Mouse (Mus musculus): ENCODE results near the gene Mup8. TPM values are rescaled to one million over a fixed set of nuclear protein-coding genes. Genes with fewer than 3 reads are reported as not detected.
"Not testable (repeated sequence)": the region's sequence is repeated elsewhere in the genome, so short reads cannot be mapped to it uniquely, and the experiment has no call there.

Gene Mup8
- not detected in 2 replicates for polyA plus RNA-seq (2015; fragmentation: Nextera tagmentation; extraction: Ambion mirVana)

GRCm38 (mm10) chr4:60222499-60222898 is at the start of gene Mup8:
Gene Mup8, minus strand, starts transcription at chr4:60222599.
- not testable (repeated sequence) for ATAC-seq (ENCODE audit: extremely low read depth, insufficient number of reproducible peaks, low FRiP score, low TSS enrichment); H3K4me2 ChIP-seq; H3K9me3 ChIP-seq; H3K9ac ChIP-seq; H3K4me1 ChIP-seq; H3K4me3 ChIP-seq; H3K27ac ChIP-seq (replicated peaks); H3K27me3 ChIP-seq (replicated peaks); H3K36me3 ChIP-seq
- 71% methylated on average over 3 of the region's 3 CpGs for WGBS

DNA sequence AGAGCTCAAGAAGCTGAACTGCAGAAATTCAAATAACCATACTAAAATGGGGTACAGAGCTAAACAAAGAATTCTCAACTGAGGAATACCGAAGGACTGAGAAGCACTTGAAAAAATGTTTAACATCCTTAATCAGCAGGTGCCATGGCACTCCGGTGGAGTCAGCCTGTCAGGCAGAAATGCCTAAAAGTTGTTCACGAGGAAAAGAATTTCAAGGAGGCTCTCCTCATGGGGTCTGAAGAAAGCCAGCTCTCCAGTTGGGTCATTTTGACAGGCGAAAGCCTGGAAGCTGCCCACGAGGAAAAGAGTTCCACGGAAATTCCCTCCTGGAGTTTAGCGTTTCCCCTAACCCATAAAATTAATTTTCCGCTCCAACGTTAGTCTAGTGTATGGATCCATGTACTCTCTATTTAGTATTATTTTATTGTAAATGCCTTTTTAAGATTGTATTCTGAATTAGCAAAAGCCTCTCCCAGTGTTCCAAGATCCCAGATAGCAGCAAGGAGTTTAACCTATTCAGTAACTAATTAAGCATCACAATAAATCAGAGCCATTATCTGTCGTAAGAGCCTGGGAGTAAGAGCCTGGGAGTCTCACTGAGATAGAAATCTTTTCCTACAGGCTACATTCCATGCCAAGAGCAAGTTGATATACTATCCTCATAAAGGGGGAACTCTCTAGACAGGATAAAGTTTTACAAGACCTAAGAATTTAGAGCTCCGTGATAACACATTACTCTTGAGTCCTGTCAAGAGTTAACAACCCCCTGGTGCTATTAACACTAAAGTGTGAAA is 43.8 kb upstream of the Mup8 start:
- not testable (repeated sequence) for H3K9ac ChIP-seq; H3K9me3 ChIP-seq; H3K4me1 ChIP-seq; H3K36me3 ChIP-seq; H3K4me3 ChIP-seq; H3K27me3 ChIP-seq (replicated peaks); H3K27ac ChIP-seq (replicated peaks); H3K4me2 ChIP-seq; ATAC-seq (ENCODE audit: extremely low read depth, insufficient number of reproducible peaks, low FRiP score, low TSS enrichment)
- 67% methylated on average over 11 of the region's 11 CpGs for WGBS

GRCm38 (mm10) chr4:60262706-60263105 is 40.3 kb upstream of the Mup8 start:
- not testable (repeated sequence) for H3K36me3 ChIP-seq; H3K4me3 ChIP-seq; H3K9me3 ChIP-seq; H3K9ac ChIP-seq; H3K4me2 ChIP-seq; H3K27me3 ChIP-seq (replicated peaks); ATAC-seq (ENCODE audit: extremely low read depth, insufficient number of reproducible peaks, low FRiP score, low TSS enrichment); H3K4me1 ChIP-seq; H3K27ac ChIP-seq (replicated peaks)
- WGBS: 86% methylated on average over 3 of the region's 4 CpGs

Other genes starting within 250 kb of the Mup8 start
- not detected in 2 replicates for gene Mup7, start 152.1 kb downstream of the Mup8 start, polyA plus RNA-seq (2015; fragmentation: Nextera tagmentation; extraction: Ambion mirVana)
- not detected in 2 replicates for gene Mup2, start 68.3 kb downstream of the Mup8 start, polyA plus RNA-seq (2015; fragmentation: Nextera tagmentation; extraction: Ambion mirVana)
- not detected in 2 replicates for gene Mup9, start 199.4 kb upstream of the Mup8 start, polyA plus RNA-seq (2015; fragmentation: Nextera tagmentation; extraction: Ambion mirVana)

Measured in heart, embryonic 13.5 days (tissue).